Mouse (Mus musculus): ENCODE measurements at regions not wholly inside any gene's neighbourhood (a gene's known extent, or its start where the extent isn't known, plus 50 kb on each side); places are given as distances from the start of the nearest gene placed in this dataset.
"Not testable (repeated sequence)": the region's sequence is repeated elsewhere in the genome, so short reads cannot be mapped to it uniquely, and the experiment has no call there.

GRCm38 (mm10) chr14:53562606-53563005 lies 691.3 kb downstream of the Dad1 start:
- H3K4me2 ChIP-seq (ENCODE audit: low read depth, low read length): no peak overlapping the region
- no peaks in the 10 kb centered on the region for H3K36me3 ChIP-seq (replicated peaks; ENCODE audit: control insufficient read depth, insufficient read depth, low read length)
- ATAC-seq (ENCODE audit: insufficient read depth, low read depth): no peak
- no peaks in the 10 kb centered on the region for H3K9me3 ChIP-seq (replicated peaks; ENCODE audit: control insufficient read depth, low read length)
- no peaks in the 10 kb centered on the region for H3K27me3 ChIP-seq (ENCODE audit: control insufficient read depth, insufficient read depth, low read length)
- TF ChIP-seq CTCF (IDR thresholded peaks at IDR 0.05; ENCODE audit: low read depth) (no peak), EP300 (IDR thresholded peaks at IDR 0.05; ENCODE audit: low read depth) (no peak)
- H3K9ac ChIP-seq (replicated peaks; ENCODE audit: low read depth, low read length): no peak overlapping the region
- no peaks in the 10 kb centered on the region for H3K4me1 ChIP-seq (ENCODE audit: control insufficient read depth, insufficient read depth)
- no peak overlapping the region for H3K4me3 ChIP-seq (ENCODE audit: low read depth, low read length)
- DNase-seq (ENCODE audit: low spot score): no peak
- 41% methylated on average over 2 of the region's 2 CpGs for WGBS
- no peak overlapping the region for H3K27ac ChIP-seq (ENCODE audit: low read depth)

DNA sequence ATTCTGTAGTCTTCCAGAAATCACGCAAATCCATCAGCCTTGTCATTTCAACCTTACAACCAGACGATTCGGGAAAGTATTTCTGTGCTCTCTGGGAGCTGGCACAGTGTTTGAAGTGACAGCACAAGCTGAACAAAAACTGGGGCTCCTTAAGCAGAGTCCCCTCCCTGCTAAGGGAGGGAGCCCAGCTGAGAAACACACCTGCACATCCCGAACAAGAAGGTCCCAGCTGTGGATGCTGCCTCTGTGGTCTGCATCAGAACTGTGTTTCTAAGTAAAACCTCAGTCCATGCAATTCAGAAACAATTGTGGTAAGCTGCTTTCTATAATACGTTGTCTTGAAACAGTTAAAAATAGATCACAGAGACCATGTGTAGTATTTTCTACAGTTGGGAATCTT lies 693.8 kb downstream of the Dad1 start:
- H3K4me1 ChIP-seq (ENCODE audit: control insufficient read depth, insufficient read depth): not testable (repeated sequence)
- 63% methylated on average over 5 of the region's 5 CpGs for WGBS

GRCm38 (mm10) chr14:53559386-53559920 lies 694.5 kb downstream of the Dad1 start:
- H3K27me3 ChIP-seq (ENCODE audit: control insufficient read depth, insufficient read depth, low read length); H3K9ac ChIP-seq (replicated peaks; ENCODE audit: low read depth, low read length); DNase-seq (ENCODE audit: low spot score): not testable (repeated sequence)

More for the DNA sequence above, 693.8 kb downstream of the Dad1 start:
- not testable (repeated sequence) for H3K9me3 ChIP-seq (replicated peaks; ENCODE audit: control insufficient read depth, low read length); H3K27me3 ChIP-seq (ENCODE audit: control insufficient read depth, insufficient read depth, low read length); H3K36me3 ChIP-seq (replicated peaks; ENCODE audit: control insufficient read depth, insufficient read depth, low read length); H3K4me2 ChIP-seq (ENCODE audit: low read depth, low read length); H3K4me3 ChIP-seq (ENCODE audit: low read depth, low read length); ATAC-seq (ENCODE audit: insufficient read depth, low read depth); H3K9ac ChIP-seq (replicated peaks; ENCODE audit: low read depth, low read length); H3K27ac ChIP-seq (ENCODE audit: low read depth); DNase-seq (ENCODE audit: low spot score)

GRCm38 (mm10) chr14:53553771-53554170 lies 700.1 kb downstream of the Dad1 start:
- no peak for DNase-seq (ENCODE audit: low spot score)
- Histone ChIP-seq H3K9ac (replicated peaks; ENCODE audit: low read depth, low read length) (no peak overlapping the region), H3K27ac (ENCODE audit: low read depth) (no peak overlapping the region), H3K36me3 (replicated peaks; ENCODE audit: control insufficient read depth, insufficient read depth, low read length) (no peaks in the 10 kb centered on the region), H3K27me3 (ENCODE audit: control insufficient read depth, insufficient read depth, low read length) (no peaks in the 10 kb centered on the region), H3K4me3 (ENCODE audit: low read depth, low read length) (no peak overlapping the region), H3K4me1 (ENCODE audit: control insufficient read depth, insufficient read depth) (no peaks in the 10 kb centered on the region), H3K9me3 (replicated peaks; ENCODE audit: control insufficient read depth, low read length) (no peaks in the 10 kb centered on the region), H3K4me2 (ENCODE audit: low read depth, low read length) (no peak overlapping the region)
- no peak for ATAC-seq (ENCODE audit: insufficient read depth, low read depth)
- no peak for TF ChIP-seq CTCF (IDR thresholded peaks at IDR 0.05; ENCODE audit: low read depth)
- TF ChIP-seq EP300 (IDR thresholded peaks at IDR 0.05; ENCODE audit: low read depth): no peak

More at GRCm38 (mm10) chr14:53559386-53559920, 694.5 kb downstream of the Dad1 start:
- H3K4me1 ChIP-seq (ENCODE audit: control insufficient read depth, insufficient read depth); H3K9me3 ChIP-seq (replicated peaks; ENCODE audit: control insufficient read depth, low read length); ATAC-seq (ENCODE audit: insufficient read depth, low read depth); H3K4me2 ChIP-seq (ENCODE audit: low read depth, low read length); H3K36me3 ChIP-seq (replicated peaks; ENCODE audit: control insufficient read depth, insufficient read depth, low read length); H3K27ac ChIP-seq (ENCODE audit: low read depth); H3K4me3 ChIP-seq (ENCODE audit: low read depth, low read length): not testable (repeated sequence)

GRCm38 (mm10) chr14:53547365-53547764 lies 706.5 kb downstream of the Dad1 start:
- TF ChIP-seq CTCF (IDR thresholded peaks at IDR 0.05; ENCODE audit: low read depth): 0 out of 2 replicates have a peak, but pooled peaks have one; percentile 2
- not testable (repeated sequence) for ATAC-seq (ENCODE audit: insufficient read depth, low read depth); H3K9me3 ChIP-seq (replicated peaks; ENCODE audit: control insufficient read depth, low read length); H3K4me3 ChIP-seq (ENCODE audit: low read depth, low read length); H3K9ac ChIP-seq (replicated peaks; ENCODE audit: low read depth, low read length); H3K4me2 ChIP-seq (ENCODE audit: low read depth, low read length); H3K4me1 ChIP-seq (ENCODE audit: control insufficient read depth, insufficient read depth); H3K27ac ChIP-seq (ENCODE audit: low read depth); H3K36me3 ChIP-seq (replicated peaks; ENCODE audit: control insufficient read depth, insufficient read depth, low read length); H3K27me3 ChIP-seq (ENCODE audit: control insufficient read depth, insufficient read depth, low read length); DNase-seq (ENCODE audit: low spot score)

DNA sequence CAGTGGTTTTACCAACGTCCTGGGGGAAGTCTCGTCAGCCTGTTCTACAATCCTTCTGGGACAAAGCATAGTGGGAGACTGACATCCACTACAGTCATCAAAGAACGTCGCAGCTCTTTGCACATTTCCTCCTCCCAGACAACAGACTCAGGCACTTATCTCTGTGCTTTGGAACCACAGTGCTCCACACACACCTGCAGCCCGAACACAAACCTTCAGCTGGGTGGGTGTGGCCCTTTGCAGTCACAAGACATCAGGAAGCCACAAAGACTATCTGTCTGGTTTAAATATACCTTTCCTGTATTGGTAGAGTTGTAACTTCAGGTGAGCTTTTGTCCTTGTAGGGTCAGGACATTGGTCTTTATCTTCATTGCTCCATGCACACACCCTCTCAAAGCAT lies 708.6 kb downstream of the Dad1 start:
- TF ChIP-seq EP300 (IDR thresholded peaks at IDR 0.05; ENCODE audit: low read depth) (no peak), CTCF (IDR thresholded peaks at IDR 0.05; ENCODE audit: low read depth) (no peak)
- no peak overlapping the region for H3K4me2 ChIP-seq (ENCODE audit: low read depth, low read length)
- ATAC-seq (ENCODE audit: insufficient read depth, low read depth): no peak
- 42% methylated on average over 5 of the region's 5 CpGs for WGBS
- no peak overlapping the region for H3K9ac ChIP-seq (replicated peaks; ENCODE audit: low read depth, low read length)
- H3K4me3 ChIP-seq (ENCODE audit: low read depth, low read length): no peak overlapping the region
- H3K27ac ChIP-seq (ENCODE audit: low read depth): no peak overlapping the region
- no peaks in the 10 kb centered on the region for H3K36me3 ChIP-seq (replicated peaks; ENCODE audit: control insufficient read depth, insufficient read depth, low read length)
- DNase-seq (ENCODE audit: low spot score): no peak
- H3K9me3 ChIP-seq (replicated peaks; ENCODE audit: control insufficient read depth, low read length): no peaks in the 10 kb centered on the region
- no peaks in the 10 kb centered on the region for H3K4me1 ChIP-seq (ENCODE audit: control insufficient read depth, insufficient read depth)
- no peaks in the 10 kb centered on the region for H3K27me3 ChIP-seq (ENCODE audit: control insufficient read depth, insufficient read depth, low read length)

All from heart, postnatal 0 days (tissue).